20 mouse cellular contexts compared by ENCODE assay signal in genomic region chr1:45663882-45664520, GRCm38 (mm10).
DNase-seq lines count a peak whose midpoint lies in the region; ATAC-seq and TF ChIP-seq lines count a peak whose summit lies in the region.
"Had no signal": no experiment of that assay in that cellular context is flagged by ENCODE, and none has a peak within 500 bp of the region (broad histone marks: within the 10 kb centered on the region; RNA-seq: fewer than 3 reads in every experiment).

No protein-coding gene starts in this region.

- H3K4me1 ChIP-seq in stomach, embryonic 16.5 days (ENCODE audit: control insufficient read depth, insufficient read depth, low read length), result no peaks in the 10 kb centered on the region
- no peaks in the 10 kb centered on the region for H3K4me1 ChIP-seq in stomach, postnatal 0 days (replicated peaks; ENCODE audit: control insufficient read depth, insufficient read depth)
- no peaks in the 10 kb centered on the region for H3K4me1 ChIP-seq in heart, embryonic 15.5 days (replicated peaks)
- H3K4me1 ChIP-seq: intestine, embryonic 15.5 days; kidney, embryonic 15.5 days; midbrain, embryonic 15.5 days had no signal

- no peak for TF ChIP-seq EP300 in stomach, postnatal 0 days (optimal IDR thresholded peaks at IDR 0.05)

- no peak overlapping the region for H3K9ac ChIP-seq in stomach, embryonic 16.5 days (ENCODE audit: low read length)
- H3K9ac ChIP-seq in stomach, postnatal 0 days (ENCODE audit: low read length), result no peak overlapping the region
- no peak overlapping the region for H3K9ac ChIP-seq in heart, embryonic 15.5 days
- H3K9ac ChIP-seq: hindbrain, embryonic 14.5 days; intestine, embryonic 15.5 days; kidney, embryonic 15.5 days; midbrain, embryonic 15.5 days had no signal

- H3K27me3 ChIP-seq in stomach, embryonic 16.5 days (ENCODE audit: control insufficient read depth, insufficient read depth, low read length), result no peaks in the 10 kb centered on the region
- no peaks in the 10 kb centered on the region for H3K27me3 ChIP-seq in stomach, postnatal 0 days (ENCODE audit: control insufficient read depth, insufficient read depth, low read length)
- H3K27me3 ChIP-seq in heart, embryonic 15.5 days, result no peaks in the 10 kb centered on the region
- H3K27me3 ChIP-seq: intestine, embryonic 15.5 days; kidney, embryonic 15.5 days; midbrain, embryonic 15.5 days had no signal

- intact Hi-C loops in gastrocnemius, adult 2 months (cut with DNase I), result no loop called here

- ATAC-seq in stomach, embryonic 16.5 days (ENCODE audit: insufficient read depth, low FRiP score), result no peak
- ATAC-seq in stomach, postnatal 0 days (ENCODE audit: low FRiP score, low TSS enrichment), result no peak
- no peak for ATAC-seq in heart, embryonic 15.5 days (replicated peaks; ENCODE audit: insufficient number of reproducible peaks, insufficient read depth, low FRiP score, low read depth)
- ATAC-seq: forebrain, embryonic 16.5 days; intestine, embryonic 15.5 days; midbrain, embryonic 15.5 days had no signal

- H3K27ac ChIP-seq in gastrocnemius, adult 2 months, result peak overlapping the region; percentile 44
- H3K27ac ChIP-seq in stomach, embryonic 16.5 days (ENCODE audit: low read length), result peak overlapping the region; percentile 42; the same call in 1 of the 2 replicates
- H3K27ac ChIP-seq in stomach, postnatal 0 days (replicated peaks), result no peak overlapping the region
- H3K27ac ChIP-seq in heart, embryonic 15.5 days, result peak overlapping the region; percentile 58
- H3K27ac ChIP-seq: hindbrain, embryonic 14.5 days; intestine, embryonic 15.5 days; kidney, embryonic 15.5 days; midbrain, embryonic 15.5 days had no signal

- no peak overlapping the region for H3K4me2 ChIP-seq in stomach, embryonic 16.5 days (ENCODE audit: low read depth, low read length)
- H3K4me2 ChIP-seq in stomach, postnatal 0 days (replicated peaks; ENCODE audit: low read depth), result no peak overlapping the region
- H3K4me2 ChIP-seq in heart, embryonic 15.5 days, result no peak overlapping the region
- H3K4me2 ChIP-seq: hindbrain, embryonic 14.5 days; intestine, embryonic 15.5 days; kidney, embryonic 15.5 days; midbrain, embryonic 15.5 days had no signal

- no peaks in the 10 kb centered on the region for H3K36me3 ChIP-seq in stomach, embryonic 16.5 days (ENCODE audit: control insufficient read depth, insufficient read depth, low read length)
- no peaks in the 10 kb centered on the region for H3K36me3 ChIP-seq in stomach, postnatal 0 days (ENCODE audit: control insufficient read depth, insufficient read depth, low read length)
- no peaks in the 10 kb centered on the region for H3K36me3 ChIP-seq in heart, embryonic 15.5 days
- H3K36me3 ChIP-seq: intestine, embryonic 15.5 days; kidney, embryonic 15.5 days; midbrain, embryonic 15.5 days had no signal

- WGBS in stomach, embryonic 16.5 days, result 68% methylated on average over 3 of the region's 3 CpGs
- WGBS in stomach, postnatal 0 days, result 43% methylated on average over 3 of the region's 3 CpGs
- 46% methylated on average over 3 of the region's 3 CpGs for WGBS in heart, embryonic 15.5 days

- DNase-seq in gastrocnemius, adult 2 months, result no peak
- DNase-seq in gastrocnemius, postnatal 4 days (ENCODE audit: low spot score in 2 of 2), result no peak
- no peak for DNase-seq in stomach, postnatal 0 days (ENCODE audit: low spot score)
- peak; percentile 20 for DNase-seq in skeletal muscle tissue, adult 2 months (ENCODE audit: low read depth, low spot score)
- no peak for DNase-seq in cerebellum, postnatal 36 days
- DNase-seq in B cell, adult 2 months, result no peak
- DNase-seq: adrenal gland, adult 2 months; cerebellum, adult 2 months; kidney, postnatal 4 days; layer of hippocampus, adult 9-11 months; liver; lung, postnatal 14 days; right cerebral cortex, postnatal 25 days had no signal

- no peak overlapping the region for H3K4me3 ChIP-seq in gastrocnemius, adult 2 months
- no peak overlapping the region for H3K4me3 ChIP-seq in stomach, embryonic 16.5 days (replicated peaks; ENCODE audit: low read length)
- H3K4me3 ChIP-seq in stomach, postnatal 0 days (ENCODE audit: low read depth, low read length), result no peak overlapping the region
- H3K4me3 ChIP-seq in heart, embryonic 15.5 days, result no peak overlapping the region
- H3K4me3 ChIP-seq: intestine, embryonic 15.5 days; kidney, embryonic 15.5 days; midbrain, embryonic 15.5 days had no signal

- H3K9me3 ChIP-seq in stomach, embryonic 16.5 days (replicated peaks; ENCODE audit: control insufficient read depth, low read length), result no peaks in the 10 kb centered on the region
- H3K9me3 ChIP-seq in stomach, postnatal 0 days (ENCODE audit: control insufficient read depth, low read length), result no peaks in the 10 kb centered on the region
- H3K9me3 ChIP-seq in heart, embryonic 15.5 days (replicated peaks), result no peaks in the 10 kb centered on the region; the same call in 1 of the 2 replicates
- H3K9me3 ChIP-seq: intestine, embryonic 15.5 days; kidney, embryonic 15.5 days; midbrain, embryonic 15.5 days had no signal

- no peak for TF ChIP-seq CTCF in gastrocnemius, adult 2 months (IDR thresholded peaks at IDR 0.05)
- TF ChIP-seq CTCF in stomach, postnatal 0 days (IDR thresholded peaks at IDR 0.05; ENCODE audit: low read depth), result no peak
